Mouse (Mus musculus): Measurements from ENCODE around the gene Arhgef1.
"Not testable (repeated sequence)": the region's sequence is repeated elsewhere in the genome, so short reads cannot be mapped to it uniquely, and the experiment has no call there.

The Arhgef1 gene

DNA sequence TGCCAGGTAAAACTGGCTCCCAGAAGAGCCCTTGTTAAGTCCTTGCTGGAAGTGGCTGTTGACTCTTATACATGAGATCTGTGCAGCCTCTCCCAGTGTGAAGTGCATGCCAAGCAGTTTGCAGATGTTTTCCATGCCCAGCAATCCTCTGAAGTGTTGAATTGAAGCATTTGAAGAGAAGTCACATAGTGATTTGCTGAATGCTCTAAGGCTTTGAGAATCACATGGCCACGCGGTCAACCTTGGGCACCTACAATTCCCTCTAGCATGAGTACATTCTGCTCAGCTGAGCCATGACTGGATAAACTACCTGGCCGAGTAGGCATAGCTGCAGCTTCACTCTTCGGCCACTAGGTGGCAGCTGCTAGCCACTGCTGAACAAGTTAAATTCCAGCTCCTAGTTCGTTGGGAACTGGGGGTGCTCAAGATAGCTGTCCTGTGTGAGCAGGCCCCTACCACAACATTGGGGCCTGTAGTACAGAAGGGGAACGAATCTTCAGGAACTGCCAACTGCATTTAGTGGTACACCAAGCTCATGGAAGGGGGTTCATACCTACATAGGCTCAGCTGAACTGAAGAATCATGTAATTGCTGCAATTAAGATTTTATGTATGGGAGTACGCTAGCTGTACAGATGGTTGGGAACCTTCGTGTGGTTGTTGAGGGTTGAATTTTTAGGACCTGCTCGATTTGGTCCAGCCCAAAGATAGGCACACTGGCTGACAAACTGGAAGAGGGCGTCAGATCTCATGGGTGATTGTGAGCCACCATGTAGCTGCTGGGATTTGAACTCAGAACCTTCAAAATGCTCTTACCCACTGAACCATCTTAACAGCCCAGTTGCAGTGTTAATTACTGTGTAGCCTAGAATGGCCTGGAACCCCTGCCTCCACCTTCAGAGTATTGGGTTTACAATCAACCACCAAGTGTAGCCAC lies 12.2 kb upstream of the Arhgef1 start:
- peak; percentile 78 for DNase-seq

GRCm38 (mm10) chr7:24891241-24892124 lies 11.2 kb upstream of the Arhgef1 start:
- DNase-seq, result no peak

- no peak for DNase-seq
Observed at GRCm38 (mm10) chr7:24892125-24892583, 10.6 kb upstream of the Arhgef1 start.

- not testable (repeated sequence) for DNase-seq
Observed at GRCm38 (mm10) chr7:24895749-24896148, 7.0 kb upstream of the Arhgef1 start.

- no peak for DNase-seq
Observed at GRCm38 (mm10) chr7:24896269-24896668, 6.4 kb upstream of the Arhgef1 start.

DNA sequence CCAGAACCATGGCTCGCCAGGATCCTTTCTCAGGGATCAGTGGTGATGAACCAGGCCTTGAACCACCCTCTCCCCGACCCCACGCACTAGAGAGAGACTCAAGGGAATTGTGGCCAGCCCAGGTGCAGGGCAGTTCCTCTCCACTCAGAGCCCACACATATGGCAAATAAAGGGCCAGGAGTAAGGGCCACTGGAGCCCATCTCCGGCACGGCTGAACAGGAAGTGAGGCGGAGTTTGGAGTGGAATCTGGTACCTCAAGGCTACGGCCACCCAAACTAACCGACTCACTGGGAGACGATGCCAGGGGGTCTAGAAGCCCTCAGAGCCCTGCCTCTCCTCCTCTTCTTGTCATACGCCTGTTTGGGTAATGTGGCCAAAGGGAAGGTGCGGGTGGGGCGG lies 5.5 kb upstream of the Arhgef1 start, which contains the start of gene Cd79a:
Gene Cd79a (plus strand): TSS at position 158 of the 400 bp plus-strand sequence.
- DNase-seq, result no peak

GRCm38 (mm10) chr7:24897959-24898358 lies 4.8 kb upstream of the Arhgef1 start:
- DNase-seq, result no peak

DNA sequence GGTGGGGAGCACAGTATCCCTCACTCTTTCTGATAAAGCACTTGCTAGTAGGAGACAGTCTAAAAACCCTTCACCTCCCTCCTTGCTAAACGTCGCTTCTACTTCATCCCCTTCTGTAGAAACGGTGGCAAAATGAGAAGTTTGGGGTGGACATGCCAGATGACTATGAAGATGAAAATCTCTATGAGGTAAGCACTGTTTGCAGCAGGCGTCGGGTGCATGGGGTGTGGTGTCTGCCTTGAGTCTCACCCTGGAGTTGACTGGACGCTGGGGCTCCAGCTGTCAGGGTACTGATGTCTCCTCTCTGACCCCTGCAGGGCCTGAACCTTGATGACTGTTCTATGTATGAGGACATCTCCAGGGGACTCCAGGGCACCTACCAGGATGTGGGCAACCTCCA lies 1.6 kb upstream of the Arhgef1 start:
- no peak for DNase-seq

DNA sequence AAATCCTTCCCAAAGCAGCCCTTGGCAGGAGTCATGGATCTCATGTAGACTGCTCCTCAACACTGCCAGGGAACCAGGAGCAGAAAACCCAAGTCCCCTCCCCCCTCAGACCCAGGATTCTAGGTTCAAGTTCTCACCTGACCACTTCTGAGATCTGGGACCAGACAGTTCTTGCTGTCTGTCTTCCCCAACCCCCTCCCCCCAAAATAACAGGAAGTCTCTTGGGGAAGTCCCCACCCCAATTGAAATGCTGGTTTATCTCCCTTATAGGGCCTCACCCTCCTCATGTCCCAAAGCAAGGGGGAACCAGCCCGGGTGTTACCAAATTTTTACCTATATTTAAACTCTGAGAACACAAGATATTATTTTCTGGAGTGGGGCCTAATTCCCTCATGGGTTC lies 870 bp upstream of the Arhgef1 start:
- peak; percentile 41 for DNase-seq

DNA sequence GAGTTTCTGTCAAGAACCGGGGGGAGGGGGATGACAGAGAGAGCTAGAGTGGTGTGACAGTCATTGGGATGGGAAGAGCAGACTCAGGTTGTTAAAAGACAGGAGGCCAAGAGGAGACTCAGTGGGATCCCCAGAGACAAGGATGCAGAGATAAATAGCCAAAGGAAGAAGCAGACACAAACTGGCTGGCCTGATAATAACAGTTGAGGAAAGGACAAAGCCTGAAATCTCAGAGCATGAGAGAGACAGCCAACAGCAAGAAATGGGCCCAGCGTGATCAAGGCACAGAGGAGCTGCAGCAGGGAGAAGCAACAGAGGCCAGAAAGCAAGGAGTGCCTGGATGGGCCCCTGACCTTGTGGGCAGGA lies 465 bp upstream of the Arhgef1 start:
- DNase-seq, result no peak

GRCm38 (mm10) chr7:24903444-24903825 lies 723 bp downstream of the Arhgef1 start:
- DNase-seq, result peak; percentile 33

GRCm38 (mm10) chr7:24904070-24904483 lies 1.4 kb downstream of the Arhgef1 start:
- peak; percentile 97 for DNase-seq

DNA sequence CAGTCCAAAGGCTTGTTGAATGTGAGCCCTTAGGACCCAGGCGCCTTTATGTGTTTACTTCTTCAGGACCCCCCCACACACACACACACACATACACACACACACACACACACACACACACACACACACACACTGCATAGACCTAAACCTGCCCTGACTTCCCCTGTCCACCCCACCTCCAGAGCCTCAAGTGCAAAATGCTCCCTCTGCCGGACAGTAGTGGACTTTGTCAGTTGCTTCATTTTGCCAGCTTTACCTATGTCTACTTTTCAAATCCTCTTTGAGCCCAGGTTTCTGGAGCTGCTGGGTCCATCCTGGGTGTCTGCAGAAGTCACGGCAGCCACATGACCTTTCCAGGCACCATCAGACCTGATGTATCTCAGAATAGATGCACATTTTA lies 2.2 kb downstream of the Arhgef1 start:
- peak; percentile 56 for DNase-seq

- peak; percentile 70 for DNase-seq
Observed at GRCm38 (mm10) chr7:24906551-24906950, 3.8 kb downstream of the Arhgef1 start.

DNA sequence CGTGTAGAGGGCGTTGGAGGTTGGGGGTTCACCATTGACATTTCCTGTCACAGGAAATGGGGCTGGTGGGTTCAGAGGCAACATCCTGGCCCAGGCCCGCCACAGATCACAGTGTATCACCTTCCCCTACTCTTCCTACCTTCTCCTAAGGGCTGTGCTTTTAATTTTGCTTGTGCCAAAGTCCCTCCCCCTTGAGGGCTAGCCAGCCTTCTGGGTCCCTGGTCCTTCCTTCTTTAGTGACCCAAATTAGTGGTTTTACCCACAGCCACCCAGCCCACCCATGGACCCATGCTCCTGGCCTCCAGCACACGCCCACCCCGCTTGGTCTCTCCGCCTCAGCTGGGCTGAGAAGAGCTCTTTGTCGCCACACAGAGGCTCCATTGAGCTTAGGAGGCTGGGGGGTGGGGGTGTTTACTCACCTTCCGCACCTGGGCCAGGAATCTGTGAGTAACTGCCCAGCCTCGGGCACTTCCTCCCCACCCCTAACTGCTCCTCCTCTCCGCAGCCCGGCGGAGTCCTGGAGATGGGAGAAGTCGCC lies 4.6 kb downstream of the Arhgef1 start:
- peak; percentile 87 for DNase-seq

DNA sequence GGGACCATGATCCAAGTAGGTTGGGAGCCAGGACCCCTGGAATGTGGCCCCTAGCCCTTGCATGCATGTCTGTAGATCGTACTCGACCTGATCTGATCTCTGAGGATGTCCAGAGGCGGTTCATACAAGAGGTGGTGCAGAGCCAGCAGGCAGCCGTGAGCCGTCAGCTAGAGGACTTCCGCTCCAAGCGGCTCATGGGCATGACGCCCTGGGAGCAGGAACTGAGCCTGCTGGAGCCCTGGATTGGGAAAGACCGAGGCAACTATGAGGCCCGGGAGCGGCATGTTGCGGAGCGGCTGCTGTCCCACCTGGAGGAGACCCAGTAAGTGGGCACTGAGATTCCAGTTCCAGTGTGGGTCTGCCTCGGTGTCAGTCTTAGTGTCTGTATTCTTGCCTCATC lies 9.8 kb downstream of the Arhgef1 start:
- DNase-seq, result no peak

GRCm38 (mm10) chr7:24918763-24919323 lies 16.1 kb downstream of the Arhgef1 start:
- DNase-seq, result no peak

DNA sequence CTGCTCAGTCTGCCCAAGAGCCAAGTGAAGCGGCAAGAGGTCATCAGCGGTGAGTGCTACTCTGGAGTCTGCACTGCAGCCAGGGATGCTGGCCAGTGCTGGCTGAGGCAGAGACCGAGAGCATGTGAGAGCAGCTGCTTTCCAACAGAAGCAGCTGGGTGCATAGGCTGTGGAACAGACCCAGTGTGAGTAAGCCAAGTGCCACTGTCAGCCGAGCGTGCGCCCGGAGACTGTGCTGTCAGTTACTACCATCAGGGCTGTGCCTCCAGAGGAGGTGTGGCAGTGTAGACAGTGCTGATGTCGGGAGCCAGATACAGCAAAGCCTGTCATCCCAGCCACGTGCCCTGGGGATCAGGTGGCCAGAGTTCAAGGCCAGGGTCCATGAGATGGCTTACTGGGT lies 17.0 kb downstream of the Arhgef1 start:
- no peak for DNase-seq

- no peak for DNase-seq
Observed at GRCm38 (mm10) chr7:24930475-24930874, 27.8 kb downstream of the Arhgef1 start.

DNA sequence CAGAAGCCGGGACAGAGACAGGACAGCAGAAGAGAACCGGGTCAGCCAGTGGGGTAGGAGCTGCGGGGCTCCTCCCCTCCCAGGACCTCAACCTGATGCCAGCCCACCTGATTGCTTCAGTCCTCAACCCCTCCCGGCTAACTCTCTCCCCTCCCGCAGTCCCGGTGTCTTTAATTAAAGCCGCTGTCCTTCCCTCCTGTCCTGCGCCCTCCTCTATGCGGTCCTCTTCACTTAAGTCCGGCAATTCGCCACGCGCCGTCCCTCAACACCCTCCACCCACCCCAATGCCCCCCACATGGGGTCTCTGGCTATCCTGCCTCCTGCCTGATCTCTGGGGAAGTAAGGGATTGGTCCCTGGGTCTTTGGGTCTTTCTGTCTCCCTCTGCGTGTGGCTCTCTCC lies 28.9 kb downstream of the Arhgef1 start:
- no peak for DNase-seq

- DNase-seq, result no peak
Observed at GRCm38 (mm10) chr7:24943641-24944040, 40.9 kb downstream of the Arhgef1 start.

GRCm38 (mm10) chr7:24944257-24944950 lies 41.7 kb downstream of the Arhgef1 start, which contains the start of gene Gm4881:
TSS of gene Gm4881 (minus strand) at chr7:24944494.
- DNase-seq, result no peak
